Mouse (Mus musculus) E14TG2a.4 (cell line): ENCODE measurements at regions not wholly inside any gene's neighbourhood (a gene's known extent, or its start where the extent isn't known, plus 50 kb on each side); places are given as distances from the start of the nearest gene placed in this dataset.

Source experiments
- H3K27me3 ChIP-seq: 2 replicates; pipeline ENCODE4 v1.6.1; 2014; ENCODE audit warnings: low read length, control low read depth; ENCODE audit not compliant: insufficient read depth
- H3K36me3 ChIP-seq: 2 replicates; pipeline ENCODE4 v1.6.1; 2014; ENCODE audit warnings: low read length, control low read depth; ENCODE audit not compliant: insufficient read depth
- H3K4me1 ChIP-seq: replicated peaks from 2 replicates; pipeline ENCODE4 v1.6.1; 2014; ENCODE audit warnings: low read depth, low read length, control low read depth
- H3K4me3 ChIP-seq: replicated peaks from 2 replicates; pipeline ENCODE4 v1.5.1; 2014; ENCODE audit warnings: mild to moderate bottlenecking, low read length
- H3K9me3 ChIP-seq: 2 replicates; pipeline ENCODE4 v1.6.1; 2014; ENCODE audit warnings: low read length, control low read depth
- CTCF ChIP-seq: conservative IDR thresholded peaks from 2 replicates; pipeline ENCODE4 v1.5.1; 2014; ENCODE audit warnings: low read length
- NANOG ChIP-seq: IDR thresholded peaks from 2 replicates; pipeline ENCODE4 v1.6.1; 2014; ENCODE audit warnings: borderline replicate concordance, low read length, mixed read lengths
- POU5F1 ChIP-seq: IDR thresholded peaks from 2 replicates; pipeline ENCODE4 v1.6.1; 2014; ENCODE audit warnings: low read length, borderline replicate concordance

- no peaks in the 10 kb centered on the region for H3K4me1 ChIP-seq
- H3K36me3 ChIP-seq = no peaks in the 10 kb centered on the region
- H3K9me3 ChIP-seq = no peaks in the 10 kb centered on the region
- TF ChIP-seq NANOG (no peak), POU5F1 (no peak), CTCF (no peak)
- no peak overlapping the region for H3K4me3 ChIP-seq
- H3K27me3 ChIP-seq = no peaks in the 10 kb centered on the region
Measured at GRCm38 (mm10) chr15:97112452-97113200, 56.9 kb upstream of the Slc38a4 start.

GRCm38 (mm10) chr15:97111320-97112192 lies 55.8 kb upstream of the Slc38a4 start:
- TF ChIP-seq NANOG (no peak), POU5F1 (no peak), CTCF (no peak)
- Histone ChIP-seq H3K9me3 (no peaks in the 10 kb centered on the region), H3K4me1 (no peaks in the 10 kb centered on the region), H3K27me3 (no peaks in the 10 kb centered on the region), H3K4me3 (no peak overlapping the region), H3K36me3 (no peaks in the 10 kb centered on the region)

GRCm38 (mm10) chr15:97107779-97108178 lies 52.0 kb upstream of the Slc38a4 start:
- Histone ChIP-seq H3K4me3 (no peak overlapping the region), H3K27me3 (no peaks in the 10 kb centered on the region), H3K4me1 (no peaks in the 10 kb centered on the region), H3K36me3 (no peaks in the 10 kb centered on the region), H3K9me3 (no peaks in the 10 kb centered on the region)
- TF ChIP-seq NANOG (no peak), CTCF (no peak), POU5F1 (no peak)

- TF ChIP-seq POU5F1 (no peak), NANOG (no peak), CTCF (no peak)
- no peaks in the 10 kb centered on the region for H3K9me3 ChIP-seq
- no peaks in the 10 kb centered on the region for H3K36me3 ChIP-seq
Measured at GRCm38 (mm10) chr15:97106556-97106955, 50.8 kb upstream of the Slc38a4 start.

More at GRCm38 (mm10) chr15:97106556-97106955, 50.8 kb upstream of the Slc38a4 start:
- Histone ChIP-seq H3K27me3 (no peaks in the 10 kb centered on the region), H3K4me3 (no peak overlapping the region), H3K4me1 (no peaks in the 10 kb centered on the region)
